Mouse (Mus musculus): Measurements from ENCODE around the gene Armh1. TPM values are rescaled to one million over a fixed set of nuclear protein-coding genes. Genes with fewer than 3 reads are reported as not detected.
A peak's percentile ranks its signal among the peaks of the same experiment; 100 is the strongest.

Gene Armh1
- total and polyA plus RNA-seq, 2 experiments from 2014 or later: 0.18 to 1.4 TPM

DNA sequence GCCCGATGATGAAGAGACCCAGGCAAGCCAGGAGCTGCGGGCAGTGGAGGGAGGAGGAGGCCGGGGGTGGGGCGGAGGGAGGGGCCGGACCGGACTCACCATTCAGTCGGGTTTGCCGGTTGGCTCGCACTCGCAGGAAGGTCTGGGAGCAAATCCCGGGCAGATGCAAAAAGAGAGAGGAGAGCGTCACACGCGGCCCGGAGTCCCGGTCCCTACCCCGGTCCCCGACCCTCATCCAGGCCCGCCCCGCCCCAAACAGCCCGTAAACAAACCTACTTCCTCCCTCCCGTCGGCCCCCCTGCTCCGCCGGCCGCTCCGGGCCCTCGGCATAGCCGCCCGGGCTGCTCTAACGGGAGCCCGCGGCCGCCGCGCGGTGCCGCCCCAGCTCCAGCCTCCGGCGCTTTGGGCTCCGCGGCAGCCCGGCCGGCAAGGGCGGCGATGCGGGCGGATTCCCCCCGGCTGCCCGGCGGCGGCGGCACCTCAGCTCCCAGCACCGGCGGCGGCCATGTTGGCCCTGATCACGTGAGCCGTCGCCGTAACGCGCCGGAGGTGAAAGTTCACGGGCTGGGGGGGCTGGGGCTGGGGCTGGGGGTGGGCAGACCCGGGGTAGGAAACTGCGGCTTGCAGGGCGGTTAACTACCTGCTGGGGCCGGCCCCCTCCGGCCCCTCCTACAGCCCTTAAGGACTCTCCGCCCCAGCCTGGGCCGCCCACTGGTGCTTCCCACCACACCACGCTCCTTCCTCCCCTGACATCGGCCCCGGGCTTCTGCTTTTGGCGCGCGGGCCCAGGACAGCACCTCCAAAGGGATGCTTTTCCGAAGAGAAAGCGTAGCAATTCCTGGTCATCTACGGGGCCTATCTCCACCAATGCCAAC lies 37.2 kb upstream of the Armh1 start:
- ATAC-seq (ENCODE audit: insufficient read depth, low read depth) (peak; percentile 87), DNase-seq (ENCODE audit: low spot score) (peak; percentile 86)
- TF ChIP-seq CTCF (IDR thresholded peaks at IDR 0.05; ENCODE audit: low read depth): no peak
- no peak for TF ChIP-seq EP300 (IDR thresholded peaks at IDR 0.05; ENCODE audit: low read depth)
- H3K4me3 ChIP-seq (ENCODE audit: low read depth, low read length): peak overlapping the region; percentile 65
- H3K27me3 ChIP-seq (ENCODE audit: control insufficient read depth, insufficient read depth, low read length): no peaks in the 10 kb centered on the region
- H3K9me3 ChIP-seq (replicated peaks; ENCODE audit: control insufficient read depth, low read length): no peaks in the 10 kb centered on the region
- peak overlapping the region; percentile 87 for H3K4me2 ChIP-seq (ENCODE audit: low read depth, low read length)
- under 1% methylated on average over 60 of the region's 80 CpGs for WGBS
- peaks cover 6% of the 10 kb centered on the region for H3K4me1 ChIP-seq (ENCODE audit: control insufficient read depth, insufficient read depth)
- H3K27ac ChIP-seq (ENCODE audit: low read depth): peak overlapping the region; percentile 90
- peak overlapping the region; percentile 70 for H3K9ac ChIP-seq (replicated peaks; ENCODE audit: low read depth, low read length)
- peaks cover 29% of the 10 kb centered on the region for H3K36me3 ChIP-seq (replicated peaks; ENCODE audit: control insufficient read depth, insufficient read depth, low read length)

DNA sequence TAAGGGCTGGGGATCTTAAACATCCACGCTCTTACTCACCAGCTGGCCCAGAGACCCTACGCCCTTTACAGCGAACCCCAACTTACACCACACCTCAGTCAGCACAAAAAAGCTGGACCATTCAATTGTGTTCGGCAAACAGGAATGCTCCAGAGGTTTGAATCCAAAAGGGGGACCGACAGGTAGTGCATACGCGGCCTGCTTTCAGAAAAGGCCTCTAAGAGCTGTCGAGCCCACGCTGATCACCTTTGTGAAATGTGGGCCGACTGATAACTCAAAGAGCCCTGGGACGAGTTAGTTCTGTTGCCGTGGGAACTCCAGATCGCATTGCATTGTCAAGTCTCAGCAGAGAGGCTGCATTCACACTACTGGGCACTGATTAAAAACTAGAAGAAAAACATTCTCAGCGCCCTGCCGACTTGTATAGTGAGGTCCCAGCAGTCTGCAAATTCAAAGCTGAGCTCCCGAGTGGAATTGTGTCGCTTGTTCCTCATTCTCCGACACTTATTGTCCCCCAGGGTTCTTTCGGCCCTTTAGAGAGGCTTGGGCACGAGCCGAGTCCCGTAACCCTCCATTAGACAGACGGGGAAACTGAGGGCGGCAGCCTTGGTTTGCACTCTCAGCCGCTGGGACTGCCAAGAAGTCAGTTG lies 36.5 kb upstream of the Armh1 start:
- 23% methylated on average over 25 of the region's 25 CpGs for WGBS
- no peak for ATAC-seq (ENCODE audit: insufficient read depth, low read depth)
- Histone ChIP-seq H3K4me2 (ENCODE audit: low read depth, low read length) (peak overlapping the region; percentile 87), H3K36me3 (replicated peaks; ENCODE audit: control insufficient read depth, insufficient read depth, low read length) (peaks cover 36% of the 10 kb centered on the region), H3K9ac (replicated peaks; ENCODE audit: low read depth, low read length) (peak overlapping the region; percentile 70), H3K9me3 (replicated peaks; ENCODE audit: control insufficient read depth, low read length) (no peaks in the 10 kb centered on the region), H3K4me1 (ENCODE audit: control insufficient read depth, insufficient read depth) (peaks cover 8% of the 10 kb centered on the region), H3K4me3 (ENCODE audit: low read depth, low read length) (peak overlapping the region; percentile 65), H3K27me3 (ENCODE audit: control insufficient read depth, insufficient read depth, low read length) (no peaks in the 10 kb centered on the region), H3K27ac (ENCODE audit: low read depth) (peak overlapping the region; percentile 90)
- DNase-seq (ENCODE audit: low spot score): no peak
- TF ChIP-seq CTCF (IDR thresholded peaks at IDR 0.05; ENCODE audit: low read depth): no peak
- no peak for TF ChIP-seq EP300 (IDR thresholded peaks at IDR 0.05; ENCODE audit: low read depth)

DNA sequence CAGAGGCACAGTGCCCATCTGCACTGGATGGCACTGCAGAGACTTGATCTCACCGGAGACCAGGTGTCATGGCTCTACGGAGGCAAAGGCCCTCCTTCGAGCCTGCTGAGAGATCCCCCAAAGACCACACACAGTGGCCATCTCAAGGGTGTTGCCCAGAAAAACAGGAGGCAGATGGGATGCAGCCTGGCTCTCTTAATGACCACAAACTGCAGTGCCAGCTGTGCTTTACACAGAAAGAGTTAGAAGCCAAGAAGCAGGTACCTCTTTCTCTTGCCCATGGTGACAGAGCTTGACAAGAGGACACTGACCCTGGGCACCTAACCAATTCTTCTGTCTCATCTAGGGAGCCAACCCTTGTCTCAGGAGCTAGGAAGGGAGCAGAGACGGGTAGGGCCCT lies 32.4 kb upstream of the Armh1 start:
- DNase-seq (ENCODE audit: low spot score): no peak
- H3K27ac ChIP-seq (ENCODE audit: low read depth): no peak overlapping the region
- no peak overlapping the region for H3K4me3 ChIP-seq (ENCODE audit: low read depth, low read length)
- 71% methylated on average over 4 of the region's 4 CpGs for WGBS
- peaks cover 64% of the 10 kb centered on the region for H3K36me3 ChIP-seq (replicated peaks; ENCODE audit: control insufficient read depth, insufficient read depth, low read length)
- no peak for TF ChIP-seq EP300 (IDR thresholded peaks at IDR 0.05; ENCODE audit: low read depth)
- no peak for TF ChIP-seq CTCF (IDR thresholded peaks at IDR 0.05; ENCODE audit: low read depth)
- H3K9me3 ChIP-seq (replicated peaks; ENCODE audit: control insufficient read depth, low read length): no peaks in the 10 kb centered on the region
- 0 out of 2 replicates have a peak, but pooled peaks cover 6% of the 10 kb centered on the region for H3K4me1 ChIP-seq (ENCODE audit: control insufficient read depth, insufficient read depth)
- no peaks in the 10 kb centered on the region for H3K27me3 ChIP-seq (ENCODE audit: control insufficient read depth, insufficient read depth, low read length)
- ATAC-seq (ENCODE audit: insufficient read depth, low read depth): no peak
- no peak overlapping the region; the same call in 1 of the 2 replicates for H3K9ac ChIP-seq (replicated peaks; ENCODE audit: low read depth, low read length)
- H3K4me2 ChIP-seq (ENCODE audit: low read depth, low read length): no peak overlapping the region

DNA sequence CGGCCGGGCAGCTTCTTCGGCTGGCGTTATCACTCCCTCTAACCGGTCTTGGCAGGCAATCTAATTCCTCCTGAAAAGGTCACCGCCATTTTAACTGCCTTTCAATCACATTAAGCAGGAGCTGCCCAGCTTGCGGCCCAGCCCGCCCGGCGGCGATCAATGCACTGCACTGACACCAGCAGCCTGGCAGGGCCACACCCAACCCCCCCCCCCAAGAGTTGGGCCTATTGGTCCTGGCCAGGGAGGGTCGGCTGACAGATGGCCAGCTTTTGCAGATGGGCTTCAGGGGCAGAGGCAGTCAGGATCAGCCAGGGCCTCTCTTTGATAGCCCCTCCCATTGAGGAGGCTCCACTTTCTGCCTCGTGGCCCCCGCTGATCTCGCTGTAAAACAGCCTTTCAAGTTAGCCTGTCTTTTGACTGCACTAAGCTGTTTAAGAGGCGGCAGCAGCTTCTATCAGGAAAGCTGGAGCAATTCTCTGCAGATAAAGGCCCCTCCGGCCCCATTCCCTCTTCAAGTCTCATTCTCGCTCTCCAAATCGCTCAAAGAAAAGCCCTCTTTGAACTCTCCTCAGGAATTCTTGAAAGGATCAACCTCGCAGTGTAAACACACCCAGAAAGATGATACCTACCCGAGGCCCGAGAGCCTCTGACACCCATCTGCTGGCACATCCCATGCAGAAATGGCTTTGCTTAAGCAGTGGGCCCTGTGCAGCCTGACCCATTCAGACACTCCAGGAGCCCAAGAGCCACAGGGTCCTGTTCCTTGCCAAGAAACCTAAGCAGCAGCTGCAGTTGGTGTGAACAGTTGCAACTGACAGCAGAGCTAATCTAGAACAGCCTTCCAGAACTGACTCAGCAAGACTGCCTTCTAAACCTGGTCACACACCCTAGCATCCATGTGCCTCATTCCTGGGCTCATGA lies 31.6 kb upstream of the Armh1 start:
- 39% methylated on average over 22 of the region's 22 CpGs for WGBS
- Histone ChIP-seq H3K4me2 (ENCODE audit: low read depth, low read length) (no peak overlapping the region), H3K4me1 (ENCODE audit: control insufficient read depth, insufficient read depth) (0 out of 2 replicates have a peak, but pooled peaks cover 6% of the 10 kb centered on the region), H3K9ac (replicated peaks; ENCODE audit: low read depth, low read length) (no peak overlapping the region), H3K36me3 (replicated peaks; ENCODE audit: control insufficient read depth, insufficient read depth, low read length) (peaks cover 71% of the 10 kb centered on the region), H3K9me3 (replicated peaks; ENCODE audit: control insufficient read depth, low read length) (no peaks in the 10 kb centered on the region), H3K27me3 (ENCODE audit: control insufficient read depth, insufficient read depth, low read length) (no peaks in the 10 kb centered on the region), H3K4me3 (ENCODE audit: low read depth, low read length) (no peak overlapping the region), H3K27ac (ENCODE audit: low read depth) (no peak overlapping the region)
- no peak for DNase-seq (ENCODE audit: low spot score)
- TF ChIP-seq CTCF (IDR thresholded peaks at IDR 0.05; ENCODE audit: low read depth) (no peak), EP300 (IDR thresholded peaks at IDR 0.05; ENCODE audit: low read depth) (no peak)
- ATAC-seq (ENCODE audit: insufficient read depth, low read depth): no peak

Data from heart, postnatal 0 days (tissue).